Mouse (Mus musculus) MEL (cell line): ENCODE measurements around the gene Syt2. TPM values are rescaled to one million over a fixed set of nuclear protein-coding genes. Genes with fewer than 3 reads are reported as not detected.

ENCODE experiments used
- DNase-seq: peaks from one replicate; pipeline ENCODE4 v3.0.0; 2011; ENCODE audit warnings: low read depth, low spot score
- H3K27ac ChIP-seq: 2 replicates; pipeline ENCODE4 v1.5.1; 2012; ENCODE audit warnings: low read depth, mild to moderate bottlenecking, control low read depth, low read length, moderate library complexity; ENCODE audit not compliant: control insufficient read depth
- H3K27me3 ChIP-seq, 2 experiments: fragments of 150-350 bp in 1 of 2; sonication (generic) in 1 of 2; 2 replicates each; pipeline ENCODE4 v1.6.1; 2012; ENCODE audit warnings: low read length in 2 of 2, mild to moderate bottlenecking in 2 of 2, improper control_type of control experiment in 1 of 2, moderate library complexity in 1 of 2; ENCODE audit not compliant: insufficient read depth in 2 of 2, control insufficient read depth in 1 of 2
- H3K36me3 ChIP-seq, 2 experiments: 2 replicates each; pipeline ENCODE4 v1.6.1; 2012 to 2014; ENCODE audit warnings: low read length in 2 of 2, improper control_type of control experiment in 1 of 2, inconsistent platforms in 1 of 2, mild to moderate bottlenecking in 1 of 2; ENCODE audit not compliant: insufficient read depth in 2 of 2, control insufficient read depth in 1 of 2
- H3K4me1 ChIP-seq, 2 experiments: fragments of 150-350 bp in 1 of 2; sonication (generic) in 1 of 2; 2 replicates each; pipeline ENCODE4 v1.6.1; 2012; ENCODE audit warnings: low read length in 2 of 2, improper control_type of control experiment in 1 of 2, mild to moderate bottlenecking in 1 of 2; ENCODE audit not compliant: insufficient read depth in 2 of 2, control insufficient read depth in 1 of 2
- H3K4me3 ChIP-seq, 2 experiments: fragments of 150-350 bp in 1 of 2; sonication (generic) in 1 of 2; 2 replicates each; pipeline ENCODE4 v1.5.1; 2012; ENCODE audit warnings: low read depth in 2 of 2, low read length in 2 of 2, mild to moderate bottlenecking in 2 of 2, moderate library complexity in 2 of 2, control low read depth in 1 of 2, improper control_type of control experiment in 1 of 2; ENCODE audit not compliant: control insufficient read depth in 1 of 2, insufficient read depth in 1 of 2
- H3K79me2 ChIP-seq: 2 replicates; pipeline ENCODE4 v1.6.1; 2012; ENCODE audit warnings: mild to moderate bottlenecking, low read length, moderate library complexity; ENCODE audit not compliant: control insufficient read depth, poor library complexity, insufficient read depth
- H3K9ac ChIP-seq: 2 replicates; pipeline ENCODE4 v1.6.1; 2012; ENCODE audit warnings: low read depth, mild to moderate bottlenecking, control low read depth, low read length, moderate library complexity; ENCODE audit not compliant: control insufficient read depth, poor library complexity, severe bottlenecking
- H3K9me3 ChIP-seq: fragments of 150-350 bp; sonication (generic); replicated peaks from 2 replicates; pipeline ENCODE4 v1.6.1; 2012; ENCODE audit warnings: mild to moderate bottlenecking, low read length, improper control_type of control experiment, moderate library complexity; ENCODE audit not compliant: insufficient read depth
- CHD2 ChIP-seq: IDR thresholded peaks from 2 replicates; pipeline ENCODE4 v1.6.1; 2011; ENCODE audit warnings: low read length, improper control_type of control experiment
- E2F4 ChIP-seq: IDR thresholded peaks from 2 replicates; pipeline ENCODE4 v1.6.1; 2011; ENCODE audit warnings: low read depth, low read length, improper control_type of control experiment, borderline replicate concordance
- ELF1 ChIP-seq: IDR thresholded peaks from 2 replicates; pipeline ENCODE4 v1.6.1; 2014; ENCODE audit warnings: low read depth, mild to moderate bottlenecking, inconsistent platforms, low read length, improper control_type of control experiment, moderate library complexity
- GATA1 ChIP-seq: IDR thresholded peaks from 2 replicates; pipeline ENCODE4 v1.6.1; 2011; ENCODE audit warnings: low read depth, low read length, improper control_type of control experiment
- JUND ChIP-seq: IDR thresholded peaks from 2 replicates; pipeline ENCODE4 v1.6.1; 2011; ENCODE audit warnings: low read depth, mild to moderate bottlenecking, improper control_type of control experiment, low read length
- KAT2A ChIP-seq: conservative IDR thresholded peaks from 2 replicates; pipeline ENCODE4 v1.6.1; 2012; ENCODE audit warnings: low read depth, low read length, improper control_type of control experiment, inconsistent platforms
- MAFK ChIP-seq: IDR thresholded peaks from 2 replicates; pipeline ENCODE4 v1.6.1; 2011; ENCODE audit warnings: low read depth, mild to moderate bottlenecking, low read length, improper control_type of control experiment, borderline replicate concordance
- MEF2A ChIP-seq: IDR thresholded peaks from 2 replicates; pipeline ENCODE4 v1.6.1; 2014; ENCODE audit warnings: low read depth, mild to moderate bottlenecking, inconsistent platforms, low read length, improper control_type of control experiment; ENCODE audit not compliant: poor library complexity, insufficient replicate concordance, severe bottlenecking; ENCODE audit errors: extremely low read depth
- MYB ChIP-seq: IDR thresholded peaks from 2 replicates; pipeline ENCODE4 v1.6.1; 2011; ENCODE audit warnings: mild to moderate bottlenecking, low read depth, low read length, improper control_type of control experiment
- MYC ChIP-seq: IDR thresholded peaks from 2 replicates; pipeline ENCODE4 v1.6.1; 2011; ENCODE audit warnings: low read depth, mild to moderate bottlenecking, low read length, improper control_type of control experiment, moderate library complexity
- NELFE ChIP-seq: IDR thresholded peaks from 2 replicates; pipeline ENCODE4 v1.6.1; 2011; ENCODE audit warnings: low read depth, low read length, improper control_type of control experiment
- NRF1 ChIP-seq: IDR thresholded peaks from 2 replicates; pipeline ENCODE4 v1.6.1; 2014; ENCODE audit warnings: low read depth, mild to moderate bottlenecking, inconsistent platforms, low read length, improper control_type of control experiment, moderate library complexity; ENCODE audit not compliant: poor library complexity, insufficient read depth, severe bottlenecking
- POLR2A ChIP-seq, 2 experiments: IDR thresholded peaks; 2 replicates each; pipeline ENCODE4 v1.6.1; 2011 to 2012; ENCODE audit warnings: low read length in 2 of 2, mild to moderate bottlenecking in 2 of 2, control low read depth in 1 of 2, improper control_type of control experiment in 1 of 2, low read depth in 1 of 2, moderate library complexity in 1 of 2; ENCODE audit not compliant: control insufficient read depth in 1 of 2, insufficient read depth in 1 of 2, poor library complexity in 1 of 2
- POLR2AphosphoS2 ChIP-seq: IDR thresholded peaks from 2 replicates; pipeline ENCODE4 v1.6.1; 2011; ENCODE audit warnings: low read length, improper control_type of control experiment
- RAD21 ChIP-seq: IDR thresholded peaks from 2 replicates; pipeline ENCODE4 v1.6.1; 2011; ENCODE audit warnings: mild to moderate bottlenecking, low read depth, low read length, improper control_type of control experiment
- RCOR1 ChIP-seq: IDR thresholded peaks from 2 replicates; pipeline ENCODE4 v1.6.1; 2012; ENCODE audit warnings: low read depth, mild to moderate bottlenecking, inconsistent platforms, low read length, improper control_type of control experiment
- SIN3A ChIP-seq: IDR thresholded peaks from 2 replicates; pipeline ENCODE4 v1.6.1; 2012; ENCODE audit warnings: low read length, improper control_type of control experiment, inconsistent platforms
- SMC3 ChIP-seq: IDR thresholded peaks from 2 replicates; pipeline ENCODE4 v1.6.1; 2011; ENCODE audit warnings: low read depth, low read length, improper control_type of control experiment
- TAL1 ChIP-seq: IDR thresholded peaks from 2 replicates; pipeline ENCODE4 v1.6.1; 2012; ENCODE audit warnings: mild to moderate bottlenecking, inconsistent platforms, low read length, moderate library complexity, mixed read lengths
- TCF12 ChIP-seq: IDR thresholded peaks from 2 replicates; pipeline ENCODE4 v1.6.1; 2014; ENCODE audit warnings: low read depth, mild to moderate bottlenecking, inconsistent platforms, low read length, improper control_type of control experiment, moderate library complexity
- UBTF ChIP-seq: IDR thresholded peaks from 2 replicates; pipeline ENCODE4 v1.6.1; 2012; ENCODE audit warnings: low read depth, mild to moderate bottlenecking, inconsistent platforms, low read length, improper control_type of control experiment, moderate library complexity, borderline replicate concordance; ENCODE audit not compliant: insufficient read depth
- USF1 ChIP-seq: IDR thresholded peaks from 2 replicates; pipeline ENCODE4 v1.6.1; 2014; ENCODE audit warnings: low read depth, mild to moderate bottlenecking, inconsistent platforms, low read length, improper control_type of control experiment, moderate library complexity
- ZMIZ1 ChIP-seq: IDR thresholded peaks from 2 replicates; pipeline ENCODE4 v1.6.1; 2012; ENCODE audit warnings: low read depth, mild to moderate bottlenecking, inconsistent platforms, low read length, improper control_type of control experiment, moderate library complexity
- ZNF384 ChIP-seq: IDR thresholded peaks from 2 replicates; pipeline ENCODE4 v1.6.1; 2012; ENCODE audit warnings: low read depth, mild to moderate bottlenecking, inconsistent platforms, low read length, improper control_type of control experiment
- polyA plus RNA-seq, 2 experiments: library from polyadenylated mRNA; stranded (reverse) in 1 of 2; unstranded in 1 of 2; fragments of >175 nt in 1 of 2; fragments of >200 nt in 1 of 2; gene quantifications; 2 replicates each; pipeline versions ENCODE4 v1.2.1 to v1.2.4; 2012; ENCODE audit warnings: low replicate concordance in 2 of 2, low read depth in 1 of 2; ENCODE audit not compliant: insufficient read length in 2 of 2, insufficient read depth in 1 of 2, missing spikeins in 1 of 2
- total RNA-seq: library from RNA; depleted of rRNA; stranded (reverse); fragments of 300-350 nt; gene quantifications from 2 replicates; pipeline ENCODE4 v1.2.3, GENCODE M21; 2012

Syt2 gene
- total and polyA plus RNA-seq, 3 experiments = 0.31 TPM; not detected in 2

DNA sequence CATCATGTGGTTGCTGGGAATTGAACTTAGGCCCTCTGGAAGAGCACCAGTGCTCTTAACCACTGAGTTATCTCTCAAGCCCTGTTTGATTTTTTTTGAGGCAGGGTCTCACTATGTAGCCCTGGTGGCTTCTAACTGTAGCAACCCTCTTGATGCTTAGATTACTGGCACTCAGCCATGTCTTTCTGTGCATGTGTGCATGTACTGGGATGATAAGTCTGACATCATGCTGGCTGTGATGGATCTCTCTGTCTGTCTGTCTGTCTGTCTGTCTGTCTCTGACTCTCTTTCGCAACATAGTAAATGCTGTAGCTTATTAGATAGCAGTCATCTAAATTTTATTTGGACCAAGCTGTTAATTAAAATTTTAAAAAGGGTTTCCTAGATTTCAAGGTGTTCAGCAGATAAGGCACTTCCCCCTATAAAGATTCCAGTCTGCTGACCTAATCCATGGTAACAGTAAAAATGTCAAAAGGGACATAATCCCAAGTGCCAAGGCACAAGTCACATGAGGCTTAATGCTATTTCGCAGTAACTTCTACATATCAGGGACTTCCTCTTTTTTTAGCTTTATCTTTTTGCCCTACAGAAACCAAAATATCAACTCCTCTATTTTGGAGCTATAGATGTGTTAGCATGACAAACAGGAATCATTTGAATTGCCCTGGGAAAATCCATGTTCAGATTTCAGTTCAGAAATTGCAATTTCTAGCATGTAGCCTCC is 144.4 kb downstream of the Syt2 start (continued):
- no peak for TF ChIP-seq KAT2A
- TF ChIP-seq TAL1 = peak; percentile 73
- no peak for TF ChIP-seq UBTF
- TF ChIP-seq POLR2AphosphoS2 = no peak
- TF ChIP-seq, all 39 proteins: peak for 11

- no peaks in the 10 kb centered on the region for H3K79me2 ChIP-seq
- no peak for TF ChIP-seq ELF1
- TF ChIP-seq RCOR1 = peak; percentile 67; the same call in 1 of the 2 replicates
- no peak for TF ChIP-seq ZMIZ1
- TF ChIP-seq TCF12 = peak; percentile 55
- peaks cover 3 to 11% of the 10 kb centered on the region in 2 experiments; a peak in 3 of 4 replicates for H3K4me1 ChIP-seq
- no peak overlapping the region for H3K4me3 ChIP-seq
- no peak for DNase-seq
- no peaks in the 10 kb centered on the region for H3K27me3 ChIP-seq
- H3K9ac ChIP-seq = no peak overlapping the region
- H3K36me3 ChIP-seq = peaks cover 0 to 20% of the 10 kb centered on the region in 2 experiments; a peak in 2 of 4 replicates
- no peak overlapping the region for H3K27ac ChIP-seq
- H3K9me3 ChIP-seq = no peaks in the 10 kb centered on the region
These were observed 145.0 kb downstream of the Syt2 start for GRCm38 (mm10) chr1:134791456-134791855.

GRCm38 (mm10) chr1:134796076-134796475 is 149.6 kb downstream of the Syt2 start:
- Histone ChIP-seq H3K36me3 (peaks cover 0 to 9% of the 10 kb centered on the region in 2 experiments; a peak in 2 of 4 replicates), H3K27ac (no peak overlapping the region), H3K9me3 (no peaks in the 10 kb centered on the region), H3K4me3 (no peak overlapping the region), H3K9ac (no peak overlapping the region), H3K4me1 (peaks cover 3% of the 10 kb centered on the region in 2 experiments; a peak in 3 of 4 replicates)
- no peak for DNase-seq
- TF ChIP-seq MYB (no peak), NRF1 (no peak), POLR2A (IDR thresholded peaks at IDR 0.05; ENCODE audit: control insufficient read depth in 1 of 2, insufficient read depth in 1 of 2, low read depth in 1 of 2, low read length in 2 of 2, poor library complexity in 1 of 2) (no peak), SMC3 (no peak), MYC (no peak), MEF2A (no peak), SIN3A (no peak), TAL1 (no peak), GATA1 (no peak), TCF12 (no peak), E2F4 (no peak), NELFE (no peak), RAD21 (no peak), ELF1 (no peak), CHD2 (no peak), MAFK (no peak), ZNF384 (no peak), USF1 (no peak), JUND (no peak)
- TF ChIP-seq, all 39 proteins: peak for 0
- no peaks in the 10 kb centered on the region for H3K27me3 ChIP-seq
- no peaks in the 10 kb centered on the region for H3K79me2 ChIP-seq
